Mouse (Mus musculus) ES-Bruce4 (cell line): ENCODE measurements around the gene Exoc2.

Source experiments
- CTCF ChIP-seq: IDR thresholded peaks from one replicate; pipeline ENCODE4 v1.8.1; 2011; ENCODE audit warnings: low read depth, low read length
- EP300 ChIP-seq: IDR thresholded peaks from 2 replicates; pipeline ENCODE4 v1.6.1; 2011; ENCODE audit warnings: low read depth, low read length; ENCODE audit not compliant: insufficient read depth
- POLR2A ChIP-seq: IDR thresholded peaks from one replicate; pipeline ENCODE4 v1.8.1; 2011; ENCODE audit warnings: low read length; ENCODE audit not compliant: insufficient read depth

- TF ChIP-seq POLR2A (no peak), CTCF (no peak), EP300 (no peak)
Measured at GRCm38 (mm10) chr13:30880310-30880709, 93.6 kb downstream of the Exoc2 start.
